Mouse (Mus musculus) cerebellum, adult 2 months (tissue): ENCODE measurements around the gene Prr5l.

Experiments
- CTCF ChIP-seq: fragments of 200-500 bp; IDR thresholded peaks from 2 replicates; pipeline ENCODE4 v1.5.1; 2011; ENCODE audit warnings: low read depth, mild to moderate bottlenecking, control low read depth, low read length, moderate library complexity, borderline replicate concordance; ENCODE audit not compliant: insufficient read depth
- POLR2A ChIP-seq: fragments of 200-500 bp; IDR thresholded peaks from 2 replicates; pipeline ENCODE4 v1.6.1; 2011; ENCODE audit warnings: low read length, control low read depth, borderline replicate concordance; ENCODE audit not compliant: insufficient read depth

DNA sequence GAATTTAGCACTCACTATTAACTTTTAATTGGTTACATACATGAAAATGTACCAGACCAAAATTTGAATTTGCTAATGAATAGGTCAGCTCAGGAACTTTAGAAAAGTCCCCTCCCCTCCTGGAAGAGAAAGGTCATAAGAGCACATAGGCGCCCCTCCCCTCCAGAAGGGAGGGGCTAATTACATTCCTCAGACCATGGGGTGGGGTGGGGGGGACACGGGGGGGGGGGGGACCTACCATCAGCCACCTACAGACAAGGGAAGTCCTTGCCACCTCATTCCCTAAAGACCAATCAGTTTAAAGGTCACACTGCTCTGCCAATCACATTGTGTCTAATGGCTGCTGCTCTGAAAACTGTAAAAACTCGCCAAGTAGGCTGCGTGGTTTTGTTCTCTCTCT is 59.0 kb downstream of the Prr5l start:
- TF ChIP-seq CTCF = no peak
- TF ChIP-seq POLR2A = no peak
